Mouse (Mus musculus) heart, embryonic 10.5 days (tissue): ENCODE measurements around the gene Nat8f2. TPM values are rescaled to one million over a fixed set of nuclear protein-coding genes. Genes with fewer than 3 reads are reported as not detected.
"Not testable (repeated sequence)": the region's sequence is repeated elsewhere in the genome, so short reads cannot be mapped to it uniquely, and the experiment has no call there.

Experiments used
- DNase-seq: peaks from one replicate; pipeline ENCODE4 v3.0.0-alpha.2; 2017; ENCODE audit warnings: low spot score
- H3K27ac ChIP-seq: fragments of 300-500 bp; sonication (generic); 2 replicates; pipeline ENCODE4 v1.5.1; 2016; ENCODE audit warnings: mild to moderate bottlenecking
- H3K27me3 ChIP-seq: fragments of 300-500 bp; sonication (generic); 2 replicates; pipeline ENCODE4 v1.6.1; 2016; ENCODE audit warnings: mild to moderate bottlenecking; ENCODE audit not compliant: poor library complexity, insufficient read depth, severe bottlenecking
- H3K36me3 ChIP-seq: fragments of 300-500 bp; sonication (generic); 2 replicates; pipeline ENCODE4 v1.6.1; 2016; ENCODE audit warnings: mild to moderate bottlenecking, moderate library complexity
- H3K4me1 ChIP-seq: fragments of 300-500 bp; sonication (generic); 2 replicates; pipeline ENCODE4 v1.6.1; 2016; ENCODE audit warnings: mild to moderate bottlenecking
- H3K4me3 ChIP-seq: fragments of 300-500 bp; sonication (generic); 2 replicates; pipeline ENCODE4 v1.5.1; 2016; ENCODE audit warnings: mild to moderate bottlenecking, moderate library complexity
- H3K9me3 ChIP-seq: fragments of 300-500 bp; sonication (generic); 2 replicates; pipeline ENCODE4 v1.6.1; 2016; ENCODE audit warnings: mild to moderate bottlenecking, moderate library complexity
- WGBS: fragments of 180-500 bp; shearing (Covaris S2); methylation state at CpG from one replicate; pipeline ENCODE4 v1.1.7; 2016; 5-methylcytosine and 5-hydroxymethylcytosine counted together
- polyA plus RNA-seq: library from polyadenylated mRNA; unstranded; fragments of >200 nt; fragmentation: Nextera tagmentation; extraction: Ambion mirVana; gene quantifications from 2 replicates; pipeline ENCODE4 v1.2.1, GENCODE M21; 2016

Gene Nat8f2
- polyA plus RNA-seq, 1 experiment from 2014 or later: not detected

DNA sequence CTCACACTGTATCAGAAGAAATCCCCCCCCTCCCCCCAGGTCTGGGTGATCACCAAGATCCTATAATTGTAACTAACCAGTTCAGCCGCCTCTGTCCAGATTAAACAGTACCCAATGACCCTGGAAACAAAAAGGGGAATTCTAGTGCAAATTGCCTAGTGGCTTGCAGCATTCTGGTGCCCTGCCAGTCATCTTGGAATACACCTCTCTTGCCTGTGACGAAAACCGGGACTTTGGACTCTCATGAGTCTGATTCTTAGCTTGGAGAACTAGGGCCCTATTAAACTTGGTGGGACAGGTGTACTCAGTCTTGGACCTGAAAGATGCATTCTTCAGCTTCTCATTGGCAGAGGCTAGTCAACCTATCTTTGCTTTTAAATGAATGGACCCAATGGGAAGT, 15.5 kb downstream of the Nat8f2 start:
- Histone ChIP-seq H3K36me3 (no peaks in the 10 kb centered on the region), H3K4me3 (no peak overlapping the region), H3K4me1 (no peaks in the 10 kb centered on the region), H3K27me3 (no peaks in the 10 kb centered on the region), H3K9me3 (no peaks in the 10 kb centered on the region), H3K27ac (no peak overlapping the region)
- WGBS: 72% methylated on average over 3 of the region's 3 CpGs
- no peak for DNase-seq

DNA sequence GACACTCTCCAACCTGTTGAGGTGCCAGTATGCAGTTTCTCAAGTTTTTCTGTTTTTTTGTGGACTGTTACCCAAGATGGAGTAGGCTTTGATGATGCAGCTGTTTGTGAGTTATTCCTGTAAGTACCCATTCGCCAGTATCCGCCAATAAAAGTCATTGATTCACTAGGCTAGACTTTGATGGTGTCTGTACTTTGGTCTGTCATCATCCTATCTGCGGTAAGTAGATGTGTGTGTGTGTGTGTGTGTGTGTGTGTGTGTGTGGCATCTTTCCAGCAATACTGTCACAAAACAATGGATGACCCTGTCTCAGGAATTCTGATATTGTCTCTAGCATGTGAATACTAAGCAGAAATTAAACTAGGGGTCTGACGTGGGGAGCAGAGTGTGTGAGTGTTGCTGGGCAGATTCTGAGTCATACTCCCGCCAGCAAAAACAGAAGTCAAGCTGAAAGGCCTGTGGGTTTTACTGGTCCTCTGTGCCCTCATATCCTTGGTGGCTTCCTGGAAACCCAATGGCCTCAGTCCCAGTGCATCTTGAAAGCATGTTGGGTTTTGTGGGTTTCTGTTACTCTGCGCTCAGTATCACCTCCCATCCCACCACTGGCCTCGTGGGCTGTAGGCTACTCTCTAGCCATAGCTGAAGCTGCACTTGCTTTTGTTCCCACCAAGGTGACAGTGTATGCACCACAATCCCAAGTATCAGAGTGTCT, 17.7 kb downstream of the Nat8f2 start:
- H3K36me3 ChIP-seq: no peaks in the 10 kb centered on the region
- H3K27me3 ChIP-seq: no peaks in the 10 kb centered on the region
- no peak overlapping the region for H3K27ac ChIP-seq
- WGBS: 82% methylated on average over 7 of the region's 7 CpGs
- no peaks in the 10 kb centered on the region for H3K9me3 ChIP-seq
- no peaks in the 10 kb centered on the region for H3K4me1 ChIP-seq
- no peak overlapping the region for H3K4me3 ChIP-seq
- DNase-seq: no peak

DNA sequence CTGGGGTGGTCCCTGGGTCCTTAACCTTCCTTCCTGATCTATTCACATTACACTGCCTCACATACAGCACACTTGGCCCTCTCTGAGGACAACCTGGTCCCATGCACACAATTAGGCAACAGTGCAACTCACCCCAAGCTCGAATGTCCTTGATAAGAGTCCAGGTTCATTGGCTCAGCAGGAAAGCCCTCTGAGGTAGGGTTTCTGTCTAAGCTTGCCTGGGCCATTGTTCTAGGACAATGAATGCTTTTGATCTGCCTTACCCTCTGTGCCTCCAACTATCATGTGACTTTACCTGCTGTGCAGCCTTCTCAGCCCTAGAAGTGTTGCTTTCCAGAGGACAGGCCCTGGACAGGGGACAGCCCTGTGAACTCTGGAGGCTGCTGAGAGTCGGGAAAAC, 19.7 kb downstream of the Nat8f2 start:
- no peak overlapping the region for H3K4me3 ChIP-seq
- H3K9me3 ChIP-seq: no peaks in the 10 kb centered on the region
- H3K4me1 ChIP-seq: no peaks in the 10 kb centered on the region
- WGBS: 48% methylated on average over 2 of the region's 2 CpGs
- H3K36me3 ChIP-seq: no peaks in the 10 kb centered on the region
- no peak for DNase-seq
- no peak overlapping the region for H3K27ac ChIP-seq
- H3K27me3 ChIP-seq: no peaks in the 10 kb centered on the region

DNA sequence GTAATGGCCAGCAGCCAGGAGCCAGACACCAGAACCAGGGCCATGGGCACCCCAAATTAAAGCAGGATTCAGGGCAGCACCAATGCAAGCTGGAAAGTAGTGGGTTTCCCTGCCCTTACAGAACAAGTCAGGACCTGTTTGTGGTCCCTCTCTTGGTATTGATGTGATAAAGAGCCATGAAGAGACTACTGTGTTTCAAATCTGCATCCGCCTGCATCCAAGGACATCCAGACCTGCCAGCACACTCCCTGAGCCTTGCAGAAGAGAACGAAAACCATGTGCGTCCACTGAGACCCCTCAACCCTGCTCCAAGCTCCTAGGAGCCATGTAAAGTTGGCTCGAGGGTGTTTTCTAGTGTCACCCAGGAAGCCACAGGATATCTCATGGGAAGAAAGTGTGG, 20.8 kb downstream of the Nat8f2 start:
- WGBS: 77% methylated on average over 4 of the region's 4 CpGs
- no peak overlapping the region for H3K27ac ChIP-seq
- no peaks in the 10 kb centered on the region for H3K27me3 ChIP-seq
- H3K4me3 ChIP-seq: no peak overlapping the region
- no peaks in the 10 kb centered on the region for H3K36me3 ChIP-seq
- no peaks in the 10 kb centered on the region for H3K9me3 ChIP-seq
- no peaks in the 10 kb centered on the region for H3K4me1 ChIP-seq
- DNase-seq: no peak

DNA sequence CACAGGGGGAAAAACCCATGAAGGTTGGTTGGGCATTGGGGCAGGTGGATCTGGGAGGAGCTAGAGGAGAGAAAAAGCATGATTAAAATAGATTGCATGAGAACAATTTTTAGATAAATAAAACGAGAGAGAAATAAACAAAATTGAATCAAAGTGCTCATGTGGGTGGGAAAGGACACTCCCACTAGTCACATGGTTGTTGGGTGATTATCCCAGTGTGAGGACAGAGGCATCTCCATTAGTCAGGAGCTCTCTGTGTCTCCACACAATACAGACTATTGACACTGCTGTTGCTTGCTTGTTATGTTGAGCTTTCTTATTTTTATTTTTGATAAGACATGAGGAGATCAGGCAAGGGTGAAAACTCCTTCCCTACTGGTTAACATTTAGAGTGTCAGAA, 22.0 kb downstream of the Nat8f2 start:
- Histone ChIP-seq H3K27me3 (no peaks in the 10 kb centered on the region), H3K36me3 (no peaks in the 10 kb centered on the region), H3K27ac (no peak overlapping the region), H3K9me3 (no peaks in the 10 kb centered on the region), H3K4me3 (no peak overlapping the region), H3K4me1 (no peaks in the 10 kb centered on the region)
- no peak for DNase-seq
- WGBS: 35% methylated on average over 1 of the region's 1 CpGs

DNA sequence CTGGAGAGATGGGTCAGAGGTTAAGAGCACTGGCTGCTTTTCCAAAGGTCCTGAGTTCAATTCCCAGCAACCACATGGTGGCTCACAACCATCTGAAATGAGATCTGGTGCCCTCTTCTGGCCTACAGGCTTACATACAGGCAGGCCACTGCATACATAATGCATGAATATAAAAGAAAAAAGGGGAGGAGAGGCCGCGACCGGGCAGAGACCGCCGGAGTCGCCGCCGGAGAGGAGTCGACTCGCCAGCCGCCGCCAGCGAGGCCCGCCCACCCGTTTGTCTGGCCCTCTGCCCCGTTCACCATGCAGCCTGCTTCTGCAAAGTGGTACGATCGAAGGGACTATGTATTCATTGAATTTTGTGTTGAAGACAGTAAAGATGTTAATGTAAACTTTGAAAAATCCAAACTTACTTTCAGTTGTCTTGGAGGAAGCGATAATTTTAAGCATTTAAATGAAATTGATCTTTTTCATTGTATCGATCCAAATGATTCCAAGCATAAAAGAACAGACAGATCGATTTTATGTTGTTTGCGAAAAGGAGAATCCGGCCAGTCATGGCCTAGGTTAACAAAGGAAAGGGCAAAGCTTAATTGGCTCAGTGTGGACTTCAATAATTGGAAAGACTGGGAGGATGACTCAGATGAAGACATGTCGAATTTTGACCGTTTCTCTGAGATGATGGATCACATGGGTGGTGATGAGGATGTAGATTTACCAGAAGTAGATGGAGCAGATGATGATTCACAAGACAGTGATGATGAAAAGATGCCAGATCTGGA, 25.1 kb downstream of the Nat8f2 start:
- H3K4me1 ChIP-seq, H3K27ac ChIP-seq, H3K9me3 ChIP-seq, DNase-seq, H3K4me3 ChIP-seq, H3K27me3 ChIP-seq, H3K36me3 ChIP-seq: not testable (repeated sequence)
- WGBS: 73% methylated on average over 25 of the region's 25 CpGs

DNA sequence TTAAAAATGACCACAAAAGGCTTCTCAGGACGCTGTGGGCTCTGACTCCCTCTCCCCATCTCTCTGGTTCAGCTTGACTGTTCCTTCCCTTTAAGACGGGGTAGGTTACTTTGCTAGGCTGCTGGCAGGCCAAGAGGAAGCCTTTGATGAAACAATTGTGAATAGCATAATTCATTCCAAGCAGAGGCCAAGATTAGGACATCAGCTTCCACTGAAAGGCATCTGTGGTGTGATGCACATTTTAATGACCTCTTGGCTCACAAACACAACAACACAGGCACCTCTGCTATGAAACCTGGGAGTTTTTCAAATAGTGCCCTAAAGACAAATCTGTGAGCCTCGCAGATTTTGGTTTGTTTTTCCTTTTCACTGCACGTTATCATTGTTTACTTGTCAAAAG, 29.0 kb downstream of the Nat8f2 start:
- Histone ChIP-seq H3K4me3 (no peak overlapping the region), H3K4me1 (no peaks in the 10 kb centered on the region), H3K36me3 (no peaks in the 10 kb centered on the region), H3K9me3 (no peaks in the 10 kb centered on the region), H3K27me3 (no peaks in the 10 kb centered on the region), H3K27ac (no peak overlapping the region)
- DNase-seq: no peak
- WGBS: 66% methylated on average over 4 of the region's 4 CpGs

DNA sequence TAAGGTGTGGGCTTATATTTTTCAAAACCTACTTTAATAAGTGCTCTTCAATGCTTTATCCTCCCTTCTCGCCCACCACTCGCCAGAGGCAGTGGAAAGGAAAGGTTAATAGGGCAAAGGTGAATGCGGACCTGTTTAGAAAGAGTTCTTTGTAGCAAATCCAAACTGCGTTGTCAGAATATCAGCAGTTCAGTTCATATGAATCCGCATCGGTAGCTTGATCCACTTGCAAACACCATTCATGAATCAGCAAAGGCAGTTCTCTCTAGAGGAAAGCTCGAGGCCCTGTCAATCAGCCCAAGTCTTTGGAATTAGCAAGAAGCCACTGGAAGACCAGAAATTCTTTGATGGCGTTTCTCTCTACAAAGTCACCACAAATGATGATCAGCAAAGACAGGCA, 30.3 kb downstream of the Nat8f2 start:
- Histone ChIP-seq H3K4me1 (no peaks in the 10 kb centered on the region), H3K36me3 (no peaks in the 10 kb centered on the region), H3K4me3 (no peak overlapping the region), H3K27ac (no peak overlapping the region), H3K27me3 (no peaks in the 10 kb centered on the region), H3K9me3 (no peaks in the 10 kb centered on the region)
- DNase-seq: no peak
- WGBS: 74% methylated on average over 8 of the region's 8 CpGs

DNA sequence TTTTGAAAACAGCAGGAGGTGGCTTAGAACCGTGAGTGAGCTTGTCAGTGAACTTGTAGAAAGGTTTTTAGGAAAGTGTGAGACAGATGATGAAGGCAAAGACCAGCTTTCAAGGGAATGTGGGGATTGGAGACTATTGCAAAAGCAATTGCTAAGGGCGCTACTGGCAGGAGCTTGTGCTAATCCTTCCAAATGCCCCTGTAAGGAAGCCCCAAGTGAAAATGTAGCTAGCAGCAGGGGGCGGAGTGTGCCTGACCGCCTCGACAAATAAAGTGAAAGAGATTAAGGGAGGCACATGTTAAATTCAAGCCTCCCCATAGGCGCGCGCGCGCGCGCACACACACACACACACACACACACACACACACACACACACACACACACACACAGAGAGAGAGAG, 31.7 kb downstream of the Nat8f2 start:
- H3K4me3 ChIP-seq: peak overlapping the region; percentile 31
- not testable (repeated sequence) for H3K4me1 ChIP-seq, H3K27ac ChIP-seq, H3K36me3 ChIP-seq, H3K9me3 ChIP-seq, H3K27me3 ChIP-seq
- WGBS: 23% methylated on average over 12 of the region's 12 CpGs
- DNase-seq: peak; percentile 81

DNA sequence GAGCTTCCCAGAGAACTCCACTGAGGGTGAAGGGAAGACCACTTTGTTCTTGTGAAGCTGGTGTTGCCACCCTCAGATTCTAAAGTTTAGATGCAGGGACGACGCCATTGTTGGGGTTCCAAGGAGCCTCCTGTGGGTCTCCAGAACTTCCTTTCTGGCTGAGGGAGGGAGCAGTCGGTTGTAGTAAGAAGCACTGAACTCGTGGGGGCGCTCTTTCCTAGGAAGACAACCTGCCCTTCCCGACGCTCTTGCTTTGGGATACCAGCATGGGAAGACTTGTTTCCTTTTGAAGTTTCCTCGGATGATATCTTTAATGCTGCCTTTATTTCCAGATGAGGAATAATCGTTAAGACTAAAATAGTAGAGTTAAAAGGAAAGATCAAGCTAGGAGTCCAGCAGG, 32.1 kb downstream of the Nat8f2 start:
- not testable (repeated sequence) for DNase-seq, H3K27ac ChIP-seq, H3K4me3 ChIP-seq, H3K27me3 ChIP-seq, H3K36me3 ChIP-seq, H3K9me3 ChIP-seq, H3K4me1 ChIP-seq
- WGBS: 20% methylated on average over 9 of the region's 9 CpGs

DNA sequence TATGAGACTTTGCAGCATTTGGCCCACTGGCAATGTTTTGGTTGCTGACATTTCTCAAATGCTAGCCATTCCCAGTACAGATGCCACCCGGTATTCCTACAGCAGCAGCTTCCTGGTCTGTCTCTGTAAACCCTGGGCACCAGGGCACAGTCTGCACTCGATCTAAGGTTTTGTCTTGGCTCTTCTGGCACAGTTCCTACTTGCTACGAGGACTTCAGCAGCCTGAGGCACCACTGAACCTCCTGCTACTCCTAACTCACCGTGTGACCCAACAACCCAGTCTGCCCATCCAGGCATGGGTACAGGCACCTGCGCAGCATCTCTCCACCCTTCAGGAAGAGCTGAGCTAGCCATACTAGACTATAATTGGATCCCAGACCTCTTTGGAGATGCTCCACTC, 32.9 kb downstream of the Nat8f2 start:
- not testable (repeated sequence) for H3K36me3 ChIP-seq, H3K27me3 ChIP-seq, H3K9me3 ChIP-seq, H3K27ac ChIP-seq, H3K4me1 ChIP-seq, DNase-seq, H3K4me3 ChIP-seq
- 83% methylated on average over 5 of the region's 5 CpGs for WGBS

DNA sequence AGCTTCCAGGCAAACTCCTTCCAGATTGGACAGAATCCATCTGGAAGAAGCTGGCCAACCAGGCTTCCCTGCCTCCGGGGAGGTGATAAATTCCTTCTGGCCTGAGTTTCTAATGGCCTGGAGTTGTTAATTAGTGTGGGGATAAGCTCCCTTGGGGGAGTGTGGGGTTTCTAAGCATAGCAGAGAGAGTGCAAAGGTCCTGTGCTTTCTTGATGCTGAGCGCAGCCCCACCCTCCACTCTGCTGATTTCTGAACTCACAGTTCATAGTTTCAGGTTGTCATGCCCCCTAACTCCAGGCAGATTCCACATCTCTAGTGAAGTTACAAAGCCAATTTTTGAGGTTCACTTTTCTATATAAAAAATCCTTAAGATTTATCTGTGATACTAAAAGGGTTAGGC, 33.9 kb downstream of the Nat8f2 start:
- not testable (repeated sequence) for DNase-seq, H3K27ac ChIP-seq, H3K4me3 ChIP-seq, H3K36me3 ChIP-seq, H3K9me3 ChIP-seq, H3K27me3 ChIP-seq, H3K4me1 ChIP-seq
- WGBS: 61% methylated on average over 1 of the region's 2 CpGs

DNA sequence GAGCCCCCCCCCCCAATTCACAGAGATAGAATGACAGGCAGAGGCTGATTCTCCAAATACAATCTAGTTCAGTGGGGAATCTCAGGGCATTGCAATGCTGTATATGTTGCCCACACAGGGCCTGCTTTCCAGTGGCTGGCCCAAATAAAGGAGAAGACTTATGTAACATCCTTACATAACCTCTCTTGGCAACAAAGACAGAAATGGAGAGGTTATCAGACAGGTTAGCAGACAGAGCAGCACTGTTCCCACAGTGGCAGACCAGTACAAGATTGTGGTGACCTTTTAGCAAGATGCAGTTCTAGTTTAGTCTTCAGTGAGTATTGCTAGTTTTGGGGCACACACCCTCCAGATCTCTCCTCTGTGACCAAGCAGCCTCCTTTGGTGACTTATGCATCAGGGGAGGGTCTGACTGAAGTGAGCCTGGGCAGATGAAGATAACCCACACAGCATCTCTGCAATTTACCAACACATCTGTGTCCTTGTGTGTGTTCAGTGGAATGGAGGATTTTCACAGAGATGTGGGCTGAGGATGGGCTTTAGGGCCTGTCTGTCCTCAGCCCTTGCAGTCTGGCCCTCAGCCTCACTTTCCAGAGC, 34.4 kb downstream of the Nat8f2 start:
- not testable (repeated sequence) for H3K27me3 ChIP-seq, DNase-seq, H3K4me1 ChIP-seq, H3K4me3 ChIP-seq, H3K27ac ChIP-seq, H3K9me3 ChIP-seq, H3K36me3 ChIP-seq
